Mouse (Mus musculus) 3134 (cell line): Measurements from ENCODE around the gene Trip11.
A peak's percentile ranks its signal among the peaks of the same experiment; 100 is the strongest.

ENCODE experiments used
- DNase-seq: peaks from one replicate; pipeline ENCODE4 v3.0.0-alpha.2; 2011; ENCODE audit warnings: low spot score; ENCODE audit not compliant: insufficient read length; ENCODE audit errors: extremely low read depth

Trip11 gene

GRCm38 (mm10) chr12:101898966-101899365, 14.1 kb downstream of the Trip11 start:
- DNase-seq = no peak

DNA sequence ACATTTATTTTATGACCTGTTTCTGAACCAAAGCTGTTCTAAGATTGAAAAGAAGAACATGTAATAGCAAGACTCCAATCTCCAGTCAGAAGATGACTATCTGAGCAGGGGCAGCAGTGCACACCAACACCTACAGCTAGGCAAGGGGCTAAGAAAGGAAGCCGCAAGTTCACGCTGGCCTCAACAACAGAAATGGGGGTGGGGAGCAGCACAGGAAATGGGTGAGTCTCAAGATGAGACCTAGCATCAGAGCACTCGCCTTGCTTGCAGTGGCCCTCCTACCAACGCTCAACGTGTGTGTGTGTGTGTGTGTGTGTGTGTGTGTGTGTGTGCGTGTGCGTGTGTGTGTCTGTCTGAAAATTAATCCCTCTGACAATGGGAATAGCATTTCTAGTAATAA, 16.0 kb downstream of the Trip11 start:
- DNase-seq = no peak

- no peak for DNase-seq
These were observed 19.8 kb downstream of the Trip11 start for GRCm38 (mm10) chr12:101893296-101893695.

DNA sequence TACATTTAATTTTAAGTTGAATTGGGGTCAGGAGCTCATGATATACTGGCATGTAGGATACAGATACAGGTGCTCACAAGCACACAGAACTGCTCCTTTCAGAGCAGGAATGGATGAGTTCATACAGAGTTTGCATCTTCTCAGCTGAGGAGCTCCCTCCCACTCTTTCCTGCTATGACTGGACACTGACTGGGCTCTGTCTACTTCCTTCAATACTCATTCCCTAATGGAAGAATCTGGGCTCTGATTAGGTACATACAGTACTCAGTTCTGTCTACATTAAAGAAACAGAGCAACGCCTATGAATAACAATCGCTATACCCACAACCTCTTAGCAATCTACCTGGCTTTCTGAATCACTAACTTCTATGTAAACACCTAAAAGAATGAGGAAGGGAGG, 20.2 kb downstream of the Trip11 start:
- DNase-seq = no peak

GRCm38 (mm10) chr12:101891066-101891465, 22.0 kb downstream of the Trip11 start:
- DNase-seq = no peak

DNA sequence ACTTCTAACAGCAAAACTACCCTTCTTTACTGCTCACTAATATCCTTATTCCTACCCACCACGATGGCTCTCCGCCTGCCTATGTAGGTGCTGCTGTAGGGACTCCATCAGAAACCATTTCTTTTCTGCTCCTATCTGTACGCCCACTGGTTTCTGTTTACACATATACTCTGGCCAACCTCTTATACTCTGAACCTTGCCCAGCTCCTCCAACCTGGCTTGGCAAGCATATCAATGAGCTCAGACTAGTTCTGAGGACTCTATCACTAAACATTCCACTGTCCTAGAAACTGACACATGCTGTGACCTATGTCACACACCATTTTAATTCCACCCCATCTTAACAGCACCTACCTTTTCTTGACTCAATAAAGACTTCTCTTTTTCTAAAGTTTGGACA, 23.7 kb downstream of the Trip11 start:
- no peak for DNase-seq

- DNase-seq = no peak
These were observed 24.8 kb downstream of the Trip11 start for GRCm38 (mm10) chr12:101888312-101888711.

GRCm38 (mm10) chr12:101884926-101885325, 28.1 kb downstream of the Trip11 start:
- DNase-seq = no peak

GRCm38 (mm10) chr12:101876374-101876773, 36.7 kb downstream of the Trip11 start:
- DNase-seq = no peak

GRCm38 (mm10) chr12:101875107-101875506, 38.0 kb downstream of the Trip11 start:
- DNase-seq = no peak

DNA sequence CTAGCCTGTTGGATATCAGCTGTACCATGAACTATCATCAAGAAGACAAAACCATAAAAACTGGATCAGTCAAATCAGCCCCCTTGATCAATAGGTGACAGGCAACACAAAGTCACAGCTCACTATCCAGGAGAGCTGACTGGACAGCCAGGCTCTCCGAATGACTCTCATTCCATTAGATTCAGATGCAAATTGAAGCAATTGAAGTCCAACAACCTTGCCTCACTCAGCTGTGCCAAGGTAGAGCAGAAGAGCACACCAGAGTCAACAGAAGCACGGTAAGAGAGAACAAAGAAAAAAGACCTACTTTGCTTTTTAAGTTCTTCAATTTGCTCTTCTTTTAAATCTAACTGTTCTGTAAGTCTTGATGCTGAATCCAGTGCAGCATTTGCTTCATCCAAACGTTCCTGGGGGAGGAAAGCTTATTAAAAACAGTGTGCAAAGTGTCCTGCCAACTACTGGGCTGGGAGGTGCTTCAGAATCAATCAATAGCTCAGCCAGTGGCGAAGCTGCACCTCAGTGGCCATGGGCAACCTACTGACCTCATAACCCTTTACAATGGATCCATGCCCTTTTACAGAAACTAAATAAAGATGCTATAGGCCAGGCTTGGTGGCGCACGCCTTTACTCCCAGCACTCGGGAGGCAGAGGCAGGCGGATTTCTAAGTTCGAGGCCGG, 50.6 kb downstream of the Trip11 start:
- DNase-seq = no peak

DNA sequence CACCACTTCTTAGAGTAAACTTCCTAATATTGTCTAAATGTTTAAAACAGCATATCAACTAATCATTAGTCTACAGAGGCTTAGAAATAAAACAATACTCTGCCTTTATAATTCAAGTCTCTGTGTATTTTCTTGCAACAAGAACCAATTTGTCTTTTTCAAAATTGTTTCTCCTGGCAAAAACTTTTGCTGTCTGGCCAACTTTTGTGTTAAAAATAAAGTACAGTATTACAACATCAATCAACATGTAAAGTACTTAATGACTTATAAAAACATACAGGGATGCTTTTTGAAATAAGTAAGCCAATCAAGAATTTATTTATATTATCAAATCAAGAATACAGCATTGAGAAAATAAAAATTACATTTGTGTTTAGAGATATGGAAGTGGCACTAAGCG, 52.8 kb downstream of the Trip11 start:
- DNase-seq = no peak

GRCm38 (mm10) chr12:101858011-101858410, 55.1 kb downstream of the Trip11 start:
- no peak for DNase-seq

DNA sequence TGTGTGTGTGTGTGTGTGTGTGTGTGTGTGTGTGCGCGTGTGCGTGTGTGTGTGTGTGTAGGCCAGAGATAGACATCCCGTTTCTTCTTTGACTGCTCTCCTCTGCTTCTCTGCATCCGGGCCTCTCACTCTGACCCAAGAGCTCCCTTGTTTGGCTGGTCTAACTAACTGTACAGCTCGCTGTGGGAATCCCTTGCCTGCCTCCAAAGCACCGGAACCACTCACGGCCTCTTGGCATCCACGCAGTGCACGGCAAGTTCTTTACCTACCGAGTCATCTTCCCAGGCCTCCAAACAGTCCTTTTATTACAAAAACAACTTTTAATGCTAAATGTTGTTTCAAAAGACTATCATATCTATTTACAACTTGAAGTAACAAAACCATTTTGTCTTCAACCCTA, 58.7 kb downstream of the Trip11 start:
- DNase-seq = no peak

- DNase-seq = peak; percentile 15
These were observed 61.1 kb downstream of the Trip11 start for GRCm38 (mm10) chr12:101851846-101852564.

DNA sequence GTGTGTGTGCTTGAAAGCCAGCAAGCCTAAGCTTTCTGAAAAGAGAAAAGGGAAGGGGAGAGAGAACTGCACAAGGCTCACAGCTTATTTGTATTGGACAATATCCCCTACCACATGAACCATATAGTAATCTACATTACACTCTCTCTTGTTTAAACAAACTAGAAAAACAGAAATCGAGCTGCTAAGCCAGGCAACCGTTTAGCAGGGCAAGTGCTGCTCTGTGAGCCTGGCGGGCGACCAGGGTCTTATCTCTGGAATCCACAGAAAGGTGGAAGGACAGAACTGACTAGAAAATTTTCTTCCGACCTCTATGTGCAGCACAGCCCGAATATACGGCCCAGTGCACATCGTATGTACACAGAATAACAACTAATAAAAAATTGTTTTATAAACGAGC, 61.8 kb downstream of the Trip11 start:
- DNase-seq = no peak

GRCm38 (mm10) chr12:101836546-101837274, 76.4 kb downstream of the Trip11 start:
- no peak for DNase-seq

- no peak for DNase-seq
These were observed 78.4 kb downstream of the Trip11 start for GRCm38 (mm10) chr12:101834715-101835114.

GRCm38 (mm10) chr12:101833776-101834175, 79.3 kb downstream of the Trip11 start:
- no peak for DNase-seq

- DNase-seq = no peak
These were observed 80.0 kb downstream of the Trip11 start for GRCm38 (mm10) chr12:101833115-101833506.

DNA sequence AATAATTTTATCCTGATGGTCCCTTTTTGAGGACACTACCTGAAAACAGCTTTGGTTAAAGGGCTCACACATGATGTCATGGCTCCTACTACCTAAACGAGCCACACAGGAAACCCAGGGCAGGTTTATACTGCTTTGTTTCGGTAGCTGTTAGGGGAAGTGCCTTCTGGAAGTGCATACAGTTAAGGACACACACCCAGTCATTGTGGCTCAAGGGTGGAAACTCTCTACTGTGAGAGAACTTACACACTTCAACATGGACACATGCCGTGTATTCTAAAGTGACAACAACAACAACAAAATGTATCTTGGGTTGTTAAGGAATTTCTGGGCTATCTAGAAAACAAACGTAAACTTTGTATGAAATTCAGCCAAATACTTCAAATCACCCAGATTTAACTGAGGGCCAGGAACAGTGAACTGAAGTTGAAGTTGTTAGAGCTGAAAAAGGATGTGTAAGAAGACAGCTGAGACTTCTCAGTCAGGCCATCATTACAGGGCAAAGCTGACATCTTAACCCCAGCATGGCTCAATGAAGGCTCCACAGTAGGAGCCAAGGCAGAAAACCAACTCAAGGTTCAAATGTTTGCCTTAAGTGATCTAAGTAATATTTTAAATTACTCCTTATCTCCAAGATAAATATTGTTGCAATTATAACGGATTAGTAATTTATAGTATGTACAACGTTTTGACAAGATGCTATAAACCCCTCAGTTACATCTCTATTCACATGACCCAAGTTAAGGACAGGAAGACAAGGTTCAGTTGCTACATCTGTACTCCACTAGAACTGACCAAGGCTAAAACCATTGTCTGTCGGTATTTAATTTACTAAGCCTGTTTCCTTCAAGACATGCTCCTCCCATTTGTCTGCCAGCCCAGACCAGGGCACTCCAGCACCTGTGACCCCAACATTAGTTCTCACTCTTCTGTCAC, 80.6 kb downstream of the Trip11 start:
- no peak for DNase-seq
